Mouse (Mus musculus): Measurements from ENCODE around the gene Zfp599. TPM values are rescaled to one million over a fixed set of nuclear protein-coding genes. Genes with fewer than 3 reads are reported as not detected.
A peak's percentile ranks its signal among the peaks of the same experiment; 100 is the strongest.

Gene Zfp599
- total RNA-seq (2012; rRNA removed) = 10.5 and 12.1 TPM in 2 replicates
- polyA plus RNA-seq (2012; ENCODE audit: insufficient read depth in 1 of 2, insufficient read length in 2 of 2, low read depth in 1 of 2, low replicate concordance in 2 of 2, missing spikeins in 1 of 2) = 1 to 10 TPM in 1 of 2 experiments, not detected in 1; 7.6 TPM

GRCm38 (mm10) chr9:22259184-22260091 is at the start of gene Zfp599:
Gene Zfp599, minus strand, starts transcription at chr9:22259895.
- peak within 1 kb of the TSS; percentile 16 for H3K27ac ChIP-seq (ENCODE audit: control insufficient read depth, low read depth, low read length)
- TF ChIP-seq E2F4 (IDR thresholded peaks at IDR 0.05; ENCODE audit: borderline replicate concordance, low read depth, low read length) (no peak), ZNF384 (IDR thresholded peaks at IDR 0.05; ENCODE audit: low read depth, low read length) (no peak), POLR2A (IDR thresholded peaks at IDR 0.05; ENCODE audit: control insufficient read depth in 1 of 2, insufficient read depth in 1 of 2, low read depth in 1 of 2, low read length in 2 of 2, poor library complexity in 1 of 2) (peak; percentile 78 to 100; a peak in 3 of 4 replicates), ZKSCAN1 (IDR thresholded peaks at IDR 0.05; ENCODE audit: low read depth, low read length) (no peak), CTCF (IDR thresholded peaks at IDR 0.05 in 2 of 3, conservative IDR thresholded peaks at IDR 0.05 in 1 of 3; ENCODE audit: control insufficient read depth in 1 of 3, insufficient read depth in 1 of 3, low read depth in 2 of 3, low read length in 3 of 3, poor library complexity in 1 of 3, severe bottlenecking in 1 of 3) (no peak), USF1 (IDR thresholded peaks at IDR 0.05; ENCODE audit: low read depth, low read length) (peak; percentile 60; the same call in 1 of the 2 replicates), CHD1 (IDR thresholded peaks at IDR 0.05; ENCODE audit: low read depth, low read length) (no peak), MAFK (IDR thresholded peaks at IDR 0.05; ENCODE audit: borderline replicate concordance, low read depth, low read length) (no peak), POLR2AphosphoS5 (IDR thresholded peaks at IDR 0.05; ENCODE audit: borderline replicate concordance, low read depth, low read length) (no peak), ETS1 (IDR thresholded peaks at IDR 0.05; ENCODE audit: low read depth, low read length) (peak; percentile 50; the same call in 1 of the 2 replicates), MEF2A (IDR thresholded peaks at IDR 0.05; ENCODE audit: extremely low read depth, insufficient replicate concordance, low read depth, low read length, poor library complexity, severe bottlenecking) (no peak), MAZ (IDR thresholded peaks at IDR 0.05; ENCODE audit: low read depth, low read length) (peak; percentile 71; the same call in 1 of the 2 replicates), NELFE (IDR thresholded peaks at IDR 0.05; ENCODE audit: low read depth, low read length) (peak; percentile 98), ZMIZ1 (IDR thresholded peaks at IDR 0.05; ENCODE audit: low read depth, low read length) (peak; percentile 96), JUND (IDR thresholded peaks at IDR 0.05; ENCODE audit: low read depth, low read length) (no peak), POLR2AphosphoS2 (IDR thresholded peaks at IDR 0.05; ENCODE audit: low read length) (peak; percentile 98), SIN3A (IDR thresholded peaks at IDR 0.05; ENCODE audit: low read length) (peak; percentile 98), TBP (IDR thresholded peaks at IDR 0.05; ENCODE audit: low read depth, low read length) (peak; percentile 94), KAT2A (conservative IDR thresholded peaks at IDR 0.05; ENCODE audit: low read depth, low read length) (no peak), MAX (IDR thresholded peaks at IDR 0.05; ENCODE audit: low read length) (peak; percentile 90), NRF1 (IDR thresholded peaks at IDR 0.05; ENCODE audit: insufficient read depth, low read depth, low read length, poor library complexity, severe bottlenecking) (no peak; the same call in 1 of the 2 replicates), CHD2 (IDR thresholded peaks at IDR 0.05; ENCODE audit: low read length) (no peak; the same call in 1 of the 2 replicates), MXI1 (IDR thresholded peaks at IDR 0.05; ENCODE audit: low read depth, low read length) (peak; percentile 97), MYB (IDR thresholded peaks at IDR 0.05; ENCODE audit: low read depth, low read length) (no peak), BHLHE40 (IDR thresholded peaks at IDR 0.05; ENCODE audit: borderline replicate concordance, low read depth, low read length) (no peak), GABPA (IDR thresholded peaks at IDR 0.05; ENCODE audit: low read depth, low read length) (no peak), RAD21 (IDR thresholded peaks at IDR 0.05; ENCODE audit: low read depth, low read length) (no peak), EP300 (IDR thresholded peaks at IDR 0.05; ENCODE audit: low read depth in 1 of 2, low read length in 2 of 2) (no peak), RCOR1 (IDR thresholded peaks at IDR 0.05; ENCODE audit: low read depth, low read length) (no peak), UBTF (IDR thresholded peaks at IDR 0.05; ENCODE audit: borderline replicate concordance, insufficient read depth, low read depth, low read length) (peak; percentile 74; the same call in 1 of the 2 replicates), TCF12 (IDR thresholded peaks at IDR 0.05; ENCODE audit: low read depth, low read length) (peak; percentile 73), USF2 (IDR thresholded peaks at IDR 0.05; ENCODE audit: borderline replicate concordance in 1 of 2, insufficient read depth in 1 of 2, low read depth in 1 of 2, low read length in 2 of 2) (0 out of 4 replicates have a peak, but pooled peaks of 1 of the 2 experiments have one; percentile 9), TAL1 (IDR thresholded peaks at IDR 0.05; ENCODE audit: low read length) (no peak), HCFC1 (IDR thresholded peaks at IDR 0.05; ENCODE audit: low read depth, low read length) (peak; percentile 81)

More at GRCm38 (mm10) chr9:22259184-22260091, at the start of gene Zfp599:
- Histone ChIP-seq H3K9ac (ENCODE audit: control insufficient read depth, low read depth, low read length, poor library complexity, severe bottlenecking) (peak within 1 kb of the TSS; percentile 70), H3K36me3 (ENCODE audit: control insufficient read depth in 1 of 2, insufficient read depth in 2 of 2, low read length in 2 of 2) (peaks cover 26 to 42% of the 10 kb centered on the region in 2 experiments), H3K27me3 (ENCODE audit: control insufficient read depth in 1 of 2, insufficient read depth in 2 of 2, low read length in 2 of 2) (no peaks in the 10 kb centered on the region), H3K79me2 (ENCODE audit: control insufficient read depth, insufficient read depth, low read length, poor library complexity) (peaks cover 17% of the 10 kb centered on the region), H3K4me1 (ENCODE audit: control insufficient read depth in 1 of 2, insufficient read depth in 2 of 2, low read length in 2 of 2) (peaks cover 29 to 35% of the 10 kb centered on the region in 2 experiments), H3K9me3 (replicated peaks; ENCODE audit: insufficient read depth, low read length) (no peaks in the 10 kb centered on the region), H3K4me3 (ENCODE audit: control insufficient read depth in 1 of 2, insufficient read depth in 1 of 2, low read depth in 2 of 2, low read length in 2 of 2) (peak within 1 kb of the TSS; percentile 67 to 89)
- peak; percentile 100 for DNase-seq (ENCODE audit: low read depth, low spot score)

All from MEL (cell line).